Mouse (Mus musculus): ENCODE data around the gene Prpf31. TPM values are rescaled to one million over a fixed set of nuclear protein-coding genes. Genes with fewer than 3 reads are reported as not detected.

Prpf31 gene
- polyA plus RNA-seq, 1 experiment from 2014 or later = 66.3 TPM

DNA sequence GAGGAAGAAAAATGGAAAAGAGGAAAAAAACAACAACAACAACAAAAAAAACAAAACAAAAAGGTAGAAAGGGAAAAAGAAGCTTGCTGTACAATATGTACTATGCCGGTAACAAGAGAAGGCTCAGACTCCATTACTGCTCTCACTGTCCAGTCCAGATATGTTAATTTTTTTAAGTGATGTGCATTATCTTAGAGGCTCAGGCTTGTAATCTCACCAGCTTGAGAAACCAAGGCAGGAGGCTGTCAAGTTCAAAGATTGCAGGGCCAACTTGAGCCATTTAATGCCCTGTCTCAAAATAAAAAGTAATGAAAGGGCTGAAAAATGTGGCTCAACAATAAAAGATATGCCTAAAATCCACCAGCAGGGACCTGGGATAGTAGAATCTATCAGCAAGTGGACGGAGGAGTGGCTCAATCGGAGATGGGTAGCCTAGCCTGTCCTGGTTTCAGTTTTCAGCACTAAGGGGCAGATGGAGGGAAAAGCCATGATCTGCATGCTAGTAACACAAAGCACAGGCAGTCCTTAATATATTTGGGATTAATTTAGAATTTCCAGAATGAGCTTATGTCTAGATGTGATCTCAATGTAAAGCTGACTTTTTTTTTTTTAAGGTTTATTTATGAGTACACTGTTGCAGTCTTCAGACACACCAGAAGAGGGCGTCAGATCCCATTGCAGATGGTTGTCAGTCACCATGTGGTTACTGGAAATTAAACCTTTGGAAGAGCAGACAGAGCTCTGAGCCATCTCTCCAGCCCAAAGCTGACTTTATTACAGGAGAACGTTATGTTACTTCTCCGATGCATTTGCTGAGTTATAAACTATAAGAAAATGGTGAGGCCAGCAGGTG lies 13.2 kb upstream of the Prpf31 start:
- peak; percentile 72 for TF ChIP-seq CTCF (IDR thresholded peaks at IDR 0.05; ENCODE audit: low read depth)
- no peaks in the 10 kb centered on the region for H3K27me3 ChIP-seq (ENCODE audit: insufficient read depth, low read length)
- H3K4me3 ChIP-seq (replicated peaks; ENCODE audit: low read depth, low read length) = peak overlapping the region; percentile 89
- no peaks in the 10 kb centered on the region for H3K9me3 ChIP-seq (replicated peaks; ENCODE audit: low read length)
- 31% methylated on average over 6 of the region's 6 CpGs for WGBS
- H3K4me2 ChIP-seq (ENCODE audit: low read length) = peak overlapping the region; percentile 60; the same call in 1 of the 2 replicates
- DNase-seq (ENCODE audit: low spot score) (no peak), ATAC-seq (replicated peaks; ENCODE audit: low FRiP score, low read depth) (peak; percentile 11; the same call in 1 of the 2 replicates)
- no peak overlapping the region for H3K27ac ChIP-seq
- peaks cover 21% of the 10 kb centered on the region for H3K36me3 ChIP-seq (ENCODE audit: insufficient read depth, low read length)
- no peak overlapping the region for H3K9ac ChIP-seq (ENCODE audit: low read depth, low read length)
- no peaks in the 10 kb centered on the region for H3K4me1 ChIP-seq (replicated peaks; ENCODE audit: insufficient read depth, low read length)

DNA sequence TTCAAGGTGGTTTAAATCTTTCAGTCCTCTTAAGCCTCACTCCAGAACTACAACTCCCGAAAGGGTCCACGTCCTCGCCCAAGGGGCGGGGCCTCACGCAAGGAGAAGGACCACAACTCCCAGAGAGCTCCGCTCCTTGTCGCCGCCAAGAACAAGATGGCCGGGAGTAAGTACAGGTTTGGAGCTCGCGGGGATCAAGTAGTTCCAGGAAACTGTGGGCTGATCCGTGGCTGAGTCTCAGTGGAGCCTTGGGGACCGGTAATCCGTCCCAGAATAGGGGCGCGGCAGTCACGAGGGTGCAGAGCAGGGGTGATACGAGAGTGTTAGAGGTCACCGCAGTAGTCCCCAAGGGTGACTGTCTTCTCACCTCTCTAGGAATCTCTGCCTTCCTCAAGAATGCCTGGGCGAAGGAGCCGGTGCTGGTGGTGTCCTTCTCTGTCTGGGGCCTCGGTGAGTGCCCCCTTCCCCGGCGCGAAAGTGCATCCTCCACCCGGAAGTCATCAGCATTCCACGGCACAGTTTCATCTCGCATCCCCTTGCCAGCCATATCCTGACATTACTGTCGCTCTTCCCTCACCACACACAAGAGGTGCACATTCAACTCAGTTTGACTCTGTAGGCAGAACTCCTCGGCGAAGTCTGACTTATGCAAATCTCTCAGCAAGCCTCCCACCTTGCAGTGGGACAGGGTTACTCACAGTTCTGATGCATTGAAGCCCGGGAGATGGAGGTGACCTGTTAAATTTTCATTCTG lies 12.4 kb upstream of the Prpf31 start, which contains the start of gene Ndufa3:
Ndufa3 (plus strand) TSS at position 132 of the 754 bp plus-strand sequence.
- TF ChIP-seq CTCF (IDR thresholded peaks at IDR 0.05; ENCODE audit: low read depth) = no peak
- peak within 1 kb of the TSS; percentile 81 for H3K27ac ChIP-seq
- H3K4me3 ChIP-seq (replicated peaks; ENCODE audit: low read depth, low read length) = peak within 1 kb of the TSS; percentile 89
- whole genome bisulfite sequencing = 2% methylated on average over 30 of the region's 32 CpGs
- H3K4me2 ChIP-seq (ENCODE audit: low read length) = peak within 1 kb of the TSS; percentile 60
- H3K36me3 ChIP-seq (ENCODE audit: insufficient read depth, low read length) = peaks cover 27% of the 10 kb centered on the region
- peak within 1 kb of the TSS; percentile 79 for H3K9ac ChIP-seq (ENCODE audit: low read depth, low read length)
- H3K9me3 ChIP-seq (replicated peaks; ENCODE audit: low read length) = no peaks in the 10 kb centered on the region
- H3K27me3 ChIP-seq (ENCODE audit: insufficient read depth, low read length) = no peaks in the 10 kb centered on the region
- DNase-seq (ENCODE audit: low spot score) (peak; percentile 95), ATAC-seq (replicated peaks; ENCODE audit: low FRiP score, low read depth) (peak; percentile 96)
- no peaks in the 10 kb centered on the region for H3K4me1 ChIP-seq (replicated peaks; ENCODE audit: insufficient read depth, low read length)

DNA sequence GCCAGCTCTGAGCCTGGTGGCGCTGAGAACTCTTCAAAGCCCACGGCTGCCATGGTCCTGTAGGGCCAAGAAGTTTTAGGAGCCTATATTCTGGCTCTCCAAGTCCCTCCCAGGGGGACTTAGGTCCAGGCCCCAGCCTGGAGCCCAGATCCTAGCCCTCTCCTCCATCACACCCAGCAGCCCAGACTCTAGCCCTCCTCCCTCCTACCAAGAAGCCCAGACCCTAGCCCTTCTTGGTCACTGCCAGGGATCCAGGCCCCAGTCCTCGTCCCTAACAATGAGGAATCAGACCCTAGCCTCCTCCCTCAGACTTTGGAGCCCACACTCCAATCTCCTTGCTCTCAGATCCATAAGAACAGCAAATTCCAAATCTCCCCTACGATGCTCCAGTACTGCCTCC lies 755 bp upstream of the Prpf31 start:
- Histone ChIP-seq H3K27me3 (ENCODE audit: insufficient read depth, low read length) (no peaks in the 10 kb centered on the region), H3K4me3 (replicated peaks; ENCODE audit: low read depth, low read length) (peak overlapping the region; percentile 66), H3K9ac (ENCODE audit: low read depth, low read length) (peak overlapping the region; percentile 77), H3K9me3 (replicated peaks; ENCODE audit: low read length) (no peaks in the 10 kb centered on the region), H3K27ac (no peak overlapping the region), H3K4me1 (replicated peaks; ENCODE audit: insufficient read depth, low read length) (peaks cover 8% of the 10 kb centered on the region), H3K4me2 (ENCODE audit: low read length) (peak overlapping the region; percentile 93), H3K36me3 (ENCODE audit: insufficient read depth, low read length) (0 out of 2 replicates have a peak, but pooled peaks cover 16% of the 10 kb centered on the region)
- WGBS = 36% methylated on average over 4 of the region's 4 CpGs
- TF ChIP-seq CTCF (IDR thresholded peaks at IDR 0.05; ENCODE audit: low read depth) = no peak
- ATAC-seq (replicated peaks; ENCODE audit: low FRiP score, low read depth) (no peak; the same call in 1 of the 2 replicates), DNase-seq (ENCODE audit: low spot score) (no peak)

DNA sequence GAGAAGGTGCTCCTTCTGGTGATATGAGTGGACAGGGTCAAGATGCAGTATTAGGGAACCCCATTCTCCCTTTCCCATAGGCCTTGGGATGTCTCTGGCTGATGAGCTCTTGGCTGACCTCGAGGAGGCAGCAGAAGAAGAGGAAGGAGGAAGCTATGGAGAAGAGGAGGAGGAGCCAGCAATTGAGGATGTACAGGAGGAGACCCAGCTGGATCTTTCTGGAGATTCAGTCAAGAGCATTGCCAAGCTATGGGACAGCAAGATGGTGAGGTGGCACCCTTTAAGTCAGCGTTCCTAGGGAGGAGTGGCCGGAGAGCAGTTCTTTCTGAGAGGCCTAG lies 662 bp downstream of the Prpf31 start:
- no peaks in the 10 kb centered on the region for H3K9me3 ChIP-seq (replicated peaks; ENCODE audit: low read length)
- H3K4me3 ChIP-seq (replicated peaks; ENCODE audit: low read depth, low read length) = peak overlapping the region; percentile 66
- 0 out of 2 replicates have a peak, but pooled peaks cover 25% of the 10 kb centered on the region for H3K36me3 ChIP-seq (ENCODE audit: insufficient read depth, low read length)
- H3K9ac ChIP-seq (ENCODE audit: low read depth, low read length) = peak overlapping the region; percentile 77
- peaks cover 8% of the 10 kb centered on the region for H3K4me1 ChIP-seq (replicated peaks; ENCODE audit: insufficient read depth, low read length)
- peak overlapping the region; percentile 93 for H3K4me2 ChIP-seq (ENCODE audit: low read length)
- 0 out of 2 replicates have a peak overlapping the region, but pooled peaks have one; percentile 31 for H3K27ac ChIP-seq
- DNase-seq (ENCODE audit: low spot score) (no peak), ATAC-seq (replicated peaks; ENCODE audit: low FRiP score, low read depth) (no peak)
- H3K27me3 ChIP-seq (ENCODE audit: insufficient read depth, low read length) = no peaks in the 10 kb centered on the region
- TF ChIP-seq CTCF (IDR thresholded peaks at IDR 0.05; ENCODE audit: low read depth) = no peak
- 53% methylated on average over 3 of the region's 3 CpGs for WGBS

DNA sequence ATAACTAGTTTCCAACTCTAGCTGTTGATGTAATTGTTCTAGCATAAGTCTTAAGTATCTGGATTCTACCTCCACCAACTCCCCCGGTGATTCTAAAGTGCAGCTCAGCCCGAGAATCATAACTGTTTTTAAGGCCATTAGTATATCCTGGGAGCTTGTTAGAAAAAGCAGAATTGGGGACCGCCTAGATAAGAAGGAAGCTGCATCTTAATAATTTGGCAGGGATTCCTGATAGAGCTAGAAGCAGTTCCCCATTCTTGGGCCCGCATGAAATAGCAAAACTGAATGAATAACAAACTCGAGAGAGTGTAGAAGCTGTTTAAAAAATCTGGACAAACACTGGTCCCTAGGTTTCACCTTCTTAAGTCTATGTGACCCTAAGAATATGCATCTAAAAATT lies 13.6 kb downstream of the Prpf31 start:
- TF ChIP-seq CTCF (IDR thresholded peaks at IDR 0.05; ENCODE audit: low read depth) = no peak
- Histone ChIP-seq H3K27me3 (ENCODE audit: insufficient read depth, low read length) (no peaks in the 10 kb centered on the region), H3K36me3 (ENCODE audit: insufficient read depth, low read length) (peaks cover 17% of the 10 kb centered on the region; the same call in 1 of the 2 replicates), H3K4me1 (replicated peaks; ENCODE audit: insufficient read depth, low read length) (peaks cover 22% of the 10 kb centered on the region), H3K27ac (no peak overlapping the region), H3K9ac (ENCODE audit: low read depth, low read length) (no peak overlapping the region), H3K4me2 (ENCODE audit: low read length) (no peak overlapping the region), H3K4me3 (replicated peaks; ENCODE audit: low read depth, low read length) (no peak overlapping the region), H3K9me3 (replicated peaks; ENCODE audit: low read length) (no peaks in the 10 kb centered on the region)
- no peak for ATAC-seq (replicated peaks; ENCODE audit: low FRiP score, low read depth)
- WGBS = 68% methylated on average over 5 of the region's 5 CpGs
- DNase-seq (ENCODE audit: low spot score) = no peak

DNA sequence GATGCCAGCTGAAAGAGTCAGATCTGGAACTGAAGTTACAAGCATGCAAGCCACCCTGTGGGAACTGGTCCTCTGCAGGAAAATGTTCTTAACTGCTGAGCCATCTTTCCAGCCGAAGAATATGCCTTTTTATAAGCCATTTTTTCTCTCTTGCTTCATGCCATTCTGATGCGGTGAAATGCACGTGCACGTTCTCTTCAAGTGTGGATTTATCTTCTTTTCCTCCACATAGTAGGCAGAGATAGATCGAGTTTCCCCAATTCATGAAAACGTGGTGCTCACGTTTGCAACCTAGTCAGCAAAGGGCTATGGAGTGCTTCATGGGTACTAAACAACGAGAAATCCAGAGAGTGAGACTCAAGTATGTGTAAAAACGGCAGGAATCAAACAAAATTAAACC lies 14.1 kb downstream of the Prpf31 start:
- peaks cover 14% of the 10 kb centered on the region; the same call in 1 of the 2 replicates for H3K36me3 ChIP-seq (ENCODE audit: insufficient read depth, low read length)
- 0 out of 2 replicates have a peak overlapping the region, but pooled peaks have one; percentile 24 for H3K9ac ChIP-seq (ENCODE audit: low read depth, low read length)

More for the DNA sequence above, 14.1 kb downstream of the Prpf31 start:
- Histone ChIP-seq H3K4me1 (replicated peaks; ENCODE audit: insufficient read depth, low read length) (peaks cover 26% of the 10 kb centered on the region), H3K27me3 (ENCODE audit: insufficient read depth, low read length) (no peaks in the 10 kb centered on the region), H3K4me2 (ENCODE audit: low read length) (peak overlapping the region; percentile 55), H3K4me3 (replicated peaks; ENCODE audit: low read depth, low read length) (peak overlapping the region; percentile 85), H3K27ac (0 out of 2 replicates have a peak overlapping the region, but pooled peaks have one; percentile 71), H3K9me3 (replicated peaks; ENCODE audit: low read length) (no peaks in the 10 kb centered on the region)
- no peak for TF ChIP-seq CTCF (IDR thresholded peaks at IDR 0.05; ENCODE audit: low read depth)
- DNase-seq (ENCODE audit: low spot score) (no peak), ATAC-seq (replicated peaks; ENCODE audit: low FRiP score, low read depth) (no peak)
- WGBS = 16% methylated on average over 9 of the region's 9 CpGs

All from kidney, postnatal 0 days (tissue).